Mouse (Mus musculus): ENCODE measurements around the gene Gm3543. TPM values are rescaled to one million over a fixed set of nuclear protein-coding genes. Genes with fewer than 3 reads are reported as not detected.

Gm3543 gene
- not detected for total RNA-seq (2023)

DNA sequence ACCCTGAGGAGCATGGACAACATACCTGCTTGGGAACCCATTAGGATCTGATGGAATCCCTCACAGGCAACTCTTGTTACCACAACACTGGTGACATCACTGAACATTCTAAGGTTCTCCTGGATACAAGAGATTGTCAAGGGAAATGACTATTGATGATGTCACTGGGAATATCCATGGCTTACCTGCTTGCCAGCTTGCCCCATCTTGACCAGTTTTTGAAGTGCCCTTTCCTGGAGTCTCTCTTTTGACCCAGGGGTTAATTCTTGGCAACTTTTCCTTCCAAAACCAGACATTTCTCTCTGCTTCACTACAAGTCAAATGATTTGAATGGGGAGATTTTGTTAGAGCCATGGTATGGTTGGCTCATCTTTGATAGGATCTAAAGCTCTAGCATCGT is at the start of gene Gm3543:
TSS of gene Gm3543 (minus strand) at position 101 of the 400 bp plus-strand sequence.

DNA sequence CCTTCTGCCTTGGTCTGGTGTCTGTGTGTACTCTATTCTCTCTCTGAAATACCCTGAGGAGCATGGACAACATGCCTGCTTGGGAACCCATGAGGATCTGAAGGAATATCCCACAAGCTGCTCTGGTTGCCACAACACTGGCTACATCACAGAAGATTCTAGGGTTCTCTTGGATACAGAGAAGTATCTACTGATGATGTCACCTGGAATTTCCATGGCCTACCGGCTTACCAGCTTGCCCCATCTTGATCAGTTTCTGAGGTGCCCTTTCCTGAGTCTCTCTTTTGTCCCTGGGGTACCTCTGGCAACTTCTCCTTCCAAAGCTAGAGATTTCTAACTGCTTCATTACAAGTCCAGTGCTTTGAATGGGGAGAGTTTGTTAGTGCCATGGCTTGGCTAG is 15.3 kb downstream of the Gm3543 start, which contains the start of gene Gm6401:
TSS of gene Gm6401 (minus strand) at position 101 of the 400 bp plus-strand sequence.

GRCm38 (mm10) chr14:41943695-41944094 is 39.4 kb downstream of the Gm3543 start, which contains the start of gene 1700024B05Rik:
Gene 1700024B05Rik, plus strand, starts transcription at chr14:41943995.

Other genes starting within 250 kb of the Gm3543 start
- gene Gm7929, start 232.7 kb downstream of the Gm3543 start, total RNA-seq (2023): not detected
- not detected for gene Gm47189, start 210.9 kb downstream of the Gm3543 start, total RNA-seq (2023)
- gene Gm7980, start 76.0 kb downstream of the Gm3543 start, total RNA-seq (2023): not detected
- not detected for gene 1700049E17Rik1, start 58.4 kb downstream of the Gm3543 start, total RNA-seq (2023)
- gene 1700024B05Rik, start 39.3 kb downstream of the Gm3543 start, total RNA-seq (2023): not detected
- not detected for gene Gm6401, start 15.4 kb downstream of the Gm3543 start, total RNA-seq (2023)
- not detected for gene Gm7951, start 134.0 kb upstream of the Gm3543 start, total RNA-seq (2023)
- gene Gm17027, start 179.3 kb upstream of the Gm3543 start, total RNA-seq (2023): not detected
- gene Gm3573, start 207.5 kb upstream of the Gm3543 start, total RNA-seq (2023): not detected